Mouse (Mus musculus) testis, adult 2 months (tissue): ENCODE data around the gene Kitl.

Experiments
- CTCF ChIP-seq: fragments of 200-500 bp; IDR thresholded peaks from 2 replicates; pipeline ENCODE4 v1.5.1; 2012; ENCODE audit warnings: low read depth, mild to moderate bottlenecking, inconsistent platforms, low read length, moderate library complexity; ENCODE audit not compliant: control insufficient read depth, insufficient read depth, insufficient replicate concordance
- POLR2A ChIP-seq: fragments of 200-500 bp; IDR thresholded peaks from 2 replicates; pipeline ENCODE4 v1.6.1; 2012; ENCODE audit warnings: low read depth, mild to moderate bottlenecking, inconsistent platforms, low read length, moderate library complexity; ENCODE audit not compliant: control insufficient read depth

DNA sequence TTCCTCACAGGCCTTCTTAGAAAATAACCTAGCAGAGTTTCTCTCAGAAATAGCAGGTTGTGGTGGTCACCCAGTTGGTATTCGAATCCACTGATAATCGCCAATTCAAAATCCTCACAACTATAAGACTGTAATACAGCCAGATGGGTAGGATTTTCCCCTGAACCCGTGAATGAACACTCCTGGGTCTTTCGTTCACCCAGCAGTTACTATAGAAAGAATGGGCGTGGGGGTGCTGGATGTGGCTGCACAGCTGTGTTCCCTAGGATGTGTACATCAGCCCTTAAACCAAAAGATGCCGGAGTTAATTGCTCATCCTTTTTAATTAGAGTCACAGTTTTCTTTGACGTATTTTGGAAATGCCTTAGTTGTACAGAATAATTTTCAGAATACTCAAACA is 50.9 kb downstream of the Kitl start:
- TF ChIP-seq CTCF, result no peak
- no peak for TF ChIP-seq POLR2A
